Comparison of ENCODE assay signal across 9 mouse cellular contexts in the genomic region with DNA sequence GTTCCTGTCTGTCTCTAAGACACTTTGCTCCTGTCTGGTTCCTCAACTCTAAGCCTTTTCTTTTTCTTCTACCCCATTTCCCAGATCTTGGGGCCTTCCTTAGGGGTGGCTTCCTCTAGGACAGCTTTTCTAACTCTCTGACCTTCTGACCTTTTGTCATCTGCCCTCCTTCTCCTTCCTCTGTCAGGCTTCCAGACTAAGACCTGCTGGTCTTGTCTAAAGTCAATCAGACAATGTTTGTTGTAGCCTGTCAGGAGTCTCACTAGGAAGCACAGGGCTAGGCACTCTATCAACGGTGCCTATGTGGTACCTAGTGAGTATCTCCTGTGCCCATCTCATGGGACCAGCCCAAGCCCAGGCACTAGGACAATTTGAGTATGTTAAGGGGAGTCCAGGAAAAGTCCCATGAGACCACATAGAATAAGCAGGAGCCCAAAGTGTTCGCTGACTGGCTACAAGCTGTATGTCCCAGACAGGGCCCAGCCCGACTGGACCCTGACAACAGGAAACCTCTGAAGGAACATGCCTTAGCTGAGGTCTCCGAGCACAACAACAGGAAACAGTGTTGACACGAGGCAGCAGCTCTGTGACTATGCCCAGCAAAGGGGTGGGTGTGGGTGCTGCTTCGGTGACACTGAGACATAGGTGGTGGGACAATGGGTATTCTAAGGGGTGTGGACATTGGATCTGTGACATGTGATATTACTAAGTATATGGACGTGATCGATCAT. TPM values are rescaled to one million over a fixed set of nuclear protein-coding genes. Genes with fewer than 3 reads are reported as not detected.
DNase-seq lines count a peak whose midpoint lies in the region; ATAC-seq lines count a peak whose summit lies in the region.
"Had no signal": no experiment of that assay in that cellular context is flagged by ENCODE, and none has a peak within 500 bp of the region (broad histone marks: within the 10 kb centered on the region; RNA-seq: fewer than 3 reads in every experiment).

No protein-coding gene starts in this region.

- no peaks in the 10 kb centered on the region for H3K9me3 ChIP-seq in hindbrain, embryonic 15.5 days
- no peaks in the 10 kb centered on the region for H3K9me3 ChIP-seq in hindbrain, embryonic 12.5 days (replicated peaks)
- H3K9me3 ChIP-seq in kidney, embryonic 16.5 days (ENCODE audit: low read length) = no peaks in the 10 kb centered on the region

- WGBS in hindbrain, embryonic 15.5 days = 84% methylated on average over 8 of the region's 8 CpGs
- WGBS in hindbrain, embryonic 12.5 days = 78% methylated on average over 8 of the region's 8 CpGs
- WGBS in kidney, embryonic 16.5 days = 77% methylated on average over 8 of the region's 8 CpGs

- H3K27me3 ChIP-seq in hindbrain, embryonic 15.5 days = no peaks in the 10 kb centered on the region
- H3K27me3 ChIP-seq in hindbrain, embryonic 12.5 days = no peaks in the 10 kb centered on the region
- H3K27me3 ChIP-seq in kidney, embryonic 16.5 days (ENCODE audit: insufficient read depth, low read length) = no peaks in the 10 kb centered on the region

- no peak overlapping the region for H3K4me2 ChIP-seq in hindbrain, embryonic 15.5 days
- no peak overlapping the region for H3K4me2 ChIP-seq in hindbrain, embryonic 12.5 days (replicated peaks)
- no peak overlapping the region for H3K4me2 ChIP-seq in kidney, embryonic 16.5 days (replicated peaks; ENCODE audit: low read depth, low read length)

- H3K4me1 ChIP-seq in hindbrain, embryonic 15.5 days (replicated peaks) = peaks cover 49% of the 10 kb centered on the region
- H3K4me1 ChIP-seq in hindbrain, embryonic 12.5 days = peaks cover 22% of the 10 kb centered on the region
- H3K4me1 ChIP-seq in kidney, embryonic 16.5 days (ENCODE audit: insufficient read depth, low read length) = peaks cover 44% of the 10 kb centered on the region

- H3K36me3 ChIP-seq in hindbrain, embryonic 15.5 days = no peaks in the 10 kb centered on the region
- H3K36me3 ChIP-seq in hindbrain, embryonic 12.5 days = no peaks in the 10 kb centered on the region
- no peaks in the 10 kb centered on the region for H3K36me3 ChIP-seq in kidney, embryonic 16.5 days (ENCODE audit: insufficient read depth, low read length)

- H3K9ac ChIP-seq in hindbrain, embryonic 15.5 days = no peak overlapping the region
- H3K9ac ChIP-seq in hindbrain, embryonic 12.5 days = no peak overlapping the region
- no peak overlapping the region for H3K9ac ChIP-seq in kidney, embryonic 16.5 days (replicated peaks; ENCODE audit: low read length)

- DNase-seq in heart, adult 8-10 months (ENCODE audit: low spot score) = peak; percentile 65
- no peak for DNase-seq in cerebellum, adult 9-10 months
- DNase-seq in thymus, postnatal 4 days = no peak
- no peak for DNase-seq in gastrocnemius, postnatal 25 days

- H3K4me3 ChIP-seq in hindbrain, embryonic 15.5 days = no peak overlapping the region
- H3K4me3 ChIP-seq in hindbrain, embryonic 12.5 days = no peak overlapping the region
- H3K4me3 ChIP-seq in kidney, embryonic 16.5 days (ENCODE audit: low read length) = no peak overlapping the region

- no peak for ATAC-seq in hindbrain, embryonic 15.5 days (ENCODE audit: low FRiP score, low read depth)
- no peak for ATAC-seq in hindbrain, embryonic 12.5 days (ENCODE audit: low FRiP score)
- ATAC-seq in kidney, embryonic 16.5 days (ENCODE audit: low FRiP score, low TSS enrichment) = no peak
- peak; percentile 51 for ATAC-seq in megakaryocyte progenitor cell, adult 5-6 weeks (replicated peaks; ENCODE audit: poor library complexity)

- H3K27ac ChIP-seq in hindbrain, embryonic 15.5 days (replicated peaks) = peak overlapping the region; percentile 47
- H3K27ac ChIP-seq in hindbrain, embryonic 12.5 days = no peak overlapping the region
- peak overlapping the region; percentile 82 for H3K27ac ChIP-seq in kidney, embryonic 16.5 days (ENCODE audit: low read length)

RNA-seq across cellular contexts. Expression of gene Pde2a, which starts 44.5 kb away (rescaled TPM):
- 31.3 and 34.8 TPM in 2 replicates for polyA plus RNA-seq in hindbrain, embryonic 15.5 days (2015; fragmentation: Nextera tagmentation; extraction: Ambion mirVana)
- 26.9 and 27.4 TPM in 2 replicates for polyA plus RNA-seq in hindbrain, embryonic 12.5 days (2016; fragmentation: Nextera tagmentation; extraction: Ambion mirVana)
- 10 to 100 TPM; 46.1 to 58.6 (median 52.8) TPM for total RNA-seq in heart, adult 8-10 months (2022)
- polyA plus RNA-seq in kidney, embryonic 16.5 days (2015; fragmentation: Nextera tagmentation; extraction: Ambion mirVana) = 31.6 and 46.5 TPM in 2 replicates
- total RNA-seq in megakaryocyte progenitor cell, adult 5-6 weeks (2015) = 24.1 and 25.6 TPM in 2 replicates
- 30.8 and 30.9 TPM in 2 replicates for total RNA-seq in megakaryocyte progenitor cell, adult 5-6 weeks (2017)
- 10 to 100 TPM; 14.8 to 26.3 TPM for total RNA-seq in gastrocnemius, postnatal 25 days (2021)

RNA-seq across cellular contexts. Expression of gene Gm45837, which starts 55.3 kb away (rescaled TPM):
- not detected in 2 replicates for polyA plus RNA-seq in hindbrain, embryonic 15.5 days (2015; fragmentation: Nextera tagmentation; extraction: Ambion mirVana)
- not detected in 2 replicates for polyA plus RNA-seq in hindbrain, embryonic 12.5 days (2016; fragmentation: Nextera tagmentation; extraction: Ambion mirVana)
- total RNA-seq in heart, adult 8-10 months (2022) = 1 to 10 TPM in 2 of 4 experiments, not detected in 2; 3.7 to 4.3 TPM
- 9.9 TPM in 1 of 2 replicates, not detected in the other for polyA plus RNA-seq in kidney, embryonic 16.5 days (2015; fragmentation: Nextera tagmentation; extraction: Ambion mirVana)
- not detected in 2 replicates for total RNA-seq in megakaryocyte progenitor cell, adult 5-6 weeks (2015)
- total RNA-seq in megakaryocyte progenitor cell, adult 5-6 weeks (2017) = not detected in 2 replicates
- 1 to 10 TPM in 1 of 2 experiments, not detected in 1; 5.7 TPM for total RNA-seq in gastrocnemius, postnatal 25 days (2021)
- total RNA-seq: ES-E14 had no signal
